Mouse (Mus musculus) liver, embryonic 11.5 days (tissue): ENCODE results near the gene Litaf. TPM values are rescaled to one million over a fixed set of nuclear protein-coding genes. Genes with fewer than 3 reads are reported as not detected.

Experiments used
- ATAC-seq: fragments of 200-750 bp; cut with Nextera tagmentation; replicated peaks from 2 replicates; pipeline ENCODE4 v1.8.0; 2017; ENCODE audit warnings: moderate number of reproducible peaks, mild to moderate bottlenecking, moderate TSS enrichment, moderate library complexity; ENCODE audit not compliant: low FRiP score
- DNase-seq: peaks from one replicate; pipeline ENCODE4 v3.0.0-alpha.2; 2017; ENCODE audit warnings: low spot score
- H3K27ac ChIP-seq: fragments of 300-500 bp; sonication (generic); 2 replicates; pipeline ENCODE4 v1.5.1; 2014; ENCODE audit warnings: mild to moderate bottlenecking, low read depth, low read length, control low read depth
- H3K27me3 ChIP-seq: fragments of 300-500 bp; sonication (generic); replicated peaks from 2 replicates; pipeline ENCODE4 v1.6.1; 2014; ENCODE audit warnings: low read length, mixed read lengths; ENCODE audit not compliant: control insufficient read depth, insufficient read depth
- H3K36me3 ChIP-seq: fragments of 300-500 bp; sonication (generic); 2 replicates; pipeline ENCODE4 v1.6.1; 2014; ENCODE audit warnings: mild to moderate bottlenecking, low read length, moderate library complexity, mixed read lengths; ENCODE audit not compliant: control insufficient read depth, insufficient read depth
- H3K4me1 ChIP-seq: fragments of 300-500 bp; sonication (generic); replicated peaks from 2 replicates; pipeline ENCODE4 v1.6.1; 2014; ENCODE audit warnings: low read length, mixed read lengths; ENCODE audit not compliant: control insufficient read depth, insufficient read depth
- H3K4me2 ChIP-seq: fragments of 300-500 bp; sonication (generic); 2 replicates; pipeline ENCODE4 v1.6.1; 2014; ENCODE audit warnings: mild to moderate bottlenecking, control low read depth, moderate library complexity
- H3K4me3 ChIP-seq: fragments of 300-500 bp; sonication (generic); 2 replicates; pipeline ENCODE4 v1.5.1; 2014; ENCODE audit warnings: low read depth, low read length, control low read depth
- H3K9ac ChIP-seq: fragments of 300-500 bp; sonication (generic); 2 replicates; pipeline ENCODE4 v1.6.1; 2014; ENCODE audit warnings: low read depth, low read length, control low read depth
- H3K9me3 ChIP-seq: fragments of 300-500 bp; sonication (generic); 2 replicates; pipeline ENCODE4 v1.6.1; 2016; ENCODE audit warnings: low read length, inconsistent platforms, mixed read lengths; ENCODE audit not compliant: control insufficient read depth
- WGBS: fragments of 180-500 bp; shearing (Covaris S2); extraction: QIAGEN DNeasy Blood & Tissue Kit; methylation state at CpG from one replicate; pipeline ENCODE4 v1.1.7; 2014; 5-methylcytosine and 5-hydroxymethylcytosine counted together
- polyA plus RNA-seq: library from polyadenylated mRNA; unstranded; fragments of >200 nt; fragmentation: Nextera tagmentation; extraction: Ambion mirVana; gene quantifications from 2 replicates; pipeline ENCODE4 v1.2.1, GENCODE M21; 2014

Litaf gene
- polyA plus RNA-seq = 53.6 and 56.0 TPM in 2 replicates

DNA sequence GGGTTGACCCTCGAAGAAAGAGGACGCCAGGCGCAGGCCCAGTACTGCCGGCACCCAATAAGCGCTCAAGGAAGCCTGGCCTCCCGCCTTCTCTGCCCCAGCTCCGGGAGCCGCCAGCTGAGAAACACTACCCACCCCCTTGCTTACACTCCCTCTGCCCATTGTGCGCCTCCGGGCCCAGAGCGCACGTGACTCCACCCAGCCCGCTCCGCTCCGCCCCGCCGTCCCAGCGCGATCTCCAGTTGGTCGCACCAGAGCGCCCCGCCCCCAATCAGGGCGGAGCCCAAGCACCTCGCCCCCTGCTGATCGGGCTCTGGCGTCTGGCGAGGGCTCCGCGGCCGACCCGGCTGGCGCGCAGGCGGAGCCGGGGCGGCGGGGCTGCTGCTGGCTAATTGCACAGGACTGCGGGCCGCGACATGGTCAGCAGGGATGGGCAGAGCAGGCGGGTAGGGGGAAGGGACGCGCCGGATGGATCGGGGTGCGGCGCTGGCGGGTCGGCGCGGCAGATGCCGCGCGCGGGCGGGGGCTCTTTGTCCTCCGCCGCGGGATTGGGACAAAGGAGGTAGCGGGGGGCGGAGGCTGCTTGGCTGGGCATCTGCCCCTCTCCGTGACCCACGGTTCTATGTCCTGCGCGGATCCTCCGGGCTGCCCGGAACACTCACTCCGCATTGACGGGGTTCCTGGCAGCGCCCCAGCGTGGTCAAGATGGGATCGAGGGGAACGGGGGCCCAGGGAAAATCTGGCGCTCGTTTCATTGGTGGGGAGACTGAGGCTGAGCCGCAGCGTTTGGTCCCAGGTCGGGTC lies at the start of gene Litaf:
TSS of gene Litaf (minus strand) at position 129 of the 804 bp plus-strand sequence.
- peak within 1 kb of the TSS; percentile 70 for H3K4me3 ChIP-seq
- H3K27ac ChIP-seq = peak within 1 kb of the TSS; percentile 71
- no peaks in the 10 kb centered on the region for H3K36me3 ChIP-seq
- peaks cover 19% of the 10 kb centered on the region for H3K27me3 ChIP-seq
- peak within 1 kb of the TSS; percentile 73 for H3K9ac ChIP-seq
- ATAC-seq = peak; percentile 96
- no peaks in the 10 kb centered on the region for H3K9me3 ChIP-seq
- under 1% methylated on average over 75 of the region's 78 CpGs for WGBS
- peaks cover 19% of the 10 kb centered on the region; the same call in 1 of the 2 replicates for H3K4me1 ChIP-seq
- H3K4me2 ChIP-seq = peak within 1 kb of the TSS; percentile 99
- peak; percentile 96 for DNase-seq

DNA sequence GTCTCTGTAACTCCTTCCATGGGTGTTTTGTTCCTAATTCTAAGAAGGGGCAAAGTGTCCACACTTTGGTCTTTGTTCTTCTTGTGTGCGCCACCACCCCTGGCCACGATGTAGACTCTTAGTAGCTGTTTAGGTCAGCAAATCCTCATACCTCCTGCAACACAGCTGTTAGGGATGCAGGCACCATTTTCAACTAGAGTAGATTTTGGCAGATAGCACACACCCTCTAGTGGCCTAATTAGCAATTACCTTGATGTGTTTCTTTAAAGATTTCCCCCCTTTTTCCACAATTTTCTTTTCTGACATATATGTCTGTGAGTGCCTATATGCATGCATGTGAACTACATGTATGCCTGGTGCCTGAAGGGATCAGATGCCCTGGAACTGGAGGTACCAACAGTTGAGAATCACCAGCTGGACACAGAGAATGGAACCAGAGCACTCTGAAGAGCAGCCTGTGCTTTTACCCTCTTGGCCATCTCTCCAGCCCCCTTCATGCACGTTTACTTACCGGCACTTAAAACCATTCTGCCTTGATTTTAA lies 43.3 kb upstream of the Litaf start:
- WGBS = 77% methylated on average over 4 of the region's 4 CpGs
- DNase-seq = no peak
- H3K36me3 ChIP-seq = peaks cover 6% of the 10 kb centered on the region; the same call in 1 of the 2 replicates

DNA sequence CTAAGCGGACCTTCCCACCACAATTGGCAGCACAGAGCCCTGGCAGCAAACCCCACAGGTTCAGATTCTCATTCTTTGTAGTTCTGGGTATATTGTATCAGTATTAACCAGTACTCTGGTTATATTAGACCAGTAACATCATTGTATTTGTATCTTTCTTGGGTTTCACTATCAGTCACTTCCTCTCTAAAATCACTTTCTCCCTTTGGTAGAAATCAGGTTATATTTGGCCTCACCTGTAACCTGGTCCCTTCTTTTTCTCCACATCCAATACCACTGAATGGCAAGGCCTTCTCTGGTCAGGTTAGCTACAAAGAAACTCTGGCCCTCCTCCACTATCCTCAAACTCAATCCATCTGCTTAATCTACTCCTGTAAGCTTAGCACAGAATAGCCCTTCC lies 38.9 kb upstream of the Litaf start:
- Histone ChIP-seq H3K27ac (no peak overlapping the region), H3K4me3 (no peak overlapping the region), H3K9me3 (no peaks in the 10 kb centered on the region), H3K9ac (no peak overlapping the region), H3K27me3 (no peaks in the 10 kb centered on the region), H3K4me2 (no peak overlapping the region), H3K36me3 (peaks cover 6% of the 10 kb centered on the region; the same call in 1 of the 2 replicates), H3K4me1 (no peaks in the 10 kb centered on the region)
- WGBS = 96% methylated on average over 1 of the region's 1 CpGs
- no peak for DNase-seq
- ATAC-seq = no peak

More for the DNA sequence above, 43.3 kb upstream of the Litaf start:
- ATAC-seq = no peak
- no peaks in the 10 kb centered on the region for H3K4me1 ChIP-seq
- no peak overlapping the region for H3K4me2 ChIP-seq
- H3K27ac ChIP-seq = no peak overlapping the region
- H3K9ac ChIP-seq = no peak overlapping the region
- no peak overlapping the region for H3K4me3 ChIP-seq
- no peaks in the 10 kb centered on the region for H3K9me3 ChIP-seq
- no peaks in the 10 kb centered on the region for H3K27me3 ChIP-seq

DNA sequence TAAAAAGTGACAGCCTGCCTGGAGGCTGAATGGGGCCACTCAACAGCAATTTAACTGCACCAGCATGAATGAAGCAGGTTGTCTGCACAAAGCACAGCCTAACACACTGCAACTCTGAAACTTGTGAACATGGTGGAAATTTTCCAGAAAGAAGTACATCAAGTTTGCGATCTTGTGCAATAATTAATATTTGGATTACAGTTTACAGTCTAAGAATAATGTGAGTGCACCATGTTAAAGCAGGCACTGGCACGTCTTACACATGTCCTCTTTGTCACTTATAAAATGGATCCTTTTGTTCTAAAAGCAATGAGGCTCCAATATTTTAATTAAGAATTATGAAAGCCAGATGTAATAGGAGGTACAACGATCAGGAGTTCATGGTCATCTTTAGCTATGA lies 31.3 kb upstream of the Litaf start:
- 0 out of 2 replicates have a peak, but pooled peaks cover 3% of the 10 kb centered on the region for H3K36me3 ChIP-seq
- no peak overlapping the region for H3K9ac ChIP-seq
- WGBS = 89% methylated on average over 3 of the region's 3 CpGs
- H3K4me2 ChIP-seq = no peak overlapping the region
- no peaks in the 10 kb centered on the region for H3K27me3 ChIP-seq
- H3K27ac ChIP-seq = no peak overlapping the region
- H3K4me1 ChIP-seq = 0 out of 2 replicates have a peak, but pooled peaks cover 5% of the 10 kb centered on the region
- ATAC-seq (no peak), DNase-seq (no peak)
- no peaks in the 10 kb centered on the region for H3K9me3 ChIP-seq
- no peak overlapping the region for H3K4me3 ChIP-seq

DNA sequence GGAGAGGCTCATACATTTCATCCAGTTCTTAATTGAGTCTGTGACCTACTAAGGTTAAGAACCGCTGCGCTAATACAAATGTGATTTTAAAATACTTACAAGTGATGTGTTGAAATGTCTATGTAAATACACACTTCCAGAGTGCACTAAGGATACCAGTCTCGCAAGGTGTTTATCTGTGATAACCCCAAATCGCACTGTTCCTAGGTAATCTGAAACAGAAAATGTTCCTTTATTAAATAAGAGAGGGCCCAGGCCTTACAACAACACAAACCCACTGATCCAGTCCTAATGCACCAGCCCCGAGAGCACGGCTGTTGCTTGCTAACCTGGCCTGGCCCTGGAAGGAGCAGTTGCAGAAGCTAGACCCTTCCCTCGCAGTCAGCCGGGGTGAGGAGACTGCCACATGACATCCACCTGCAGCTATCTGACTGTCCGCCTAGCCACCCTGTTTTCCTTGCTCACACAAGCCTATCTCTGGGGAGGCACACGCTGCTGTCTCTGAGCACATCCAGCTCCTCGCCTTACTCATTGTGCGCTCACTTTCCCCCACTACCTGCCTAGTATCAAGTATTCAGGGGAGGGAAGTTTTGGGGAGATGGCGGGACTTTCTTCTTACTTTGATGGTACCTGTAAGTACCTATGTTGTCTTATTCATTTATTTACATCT lies 27.9 kb upstream of the Litaf start:
- Histone ChIP-seq H3K9me3 (no peaks in the 10 kb centered on the region), H3K4me1 (0 out of 2 replicates have a peak, but pooled peaks cover 5% of the 10 kb centered on the region), H3K27me3 (no peaks in the 10 kb centered on the region), H3K4me2 (no peak overlapping the region), H3K27ac (no peak overlapping the region), H3K36me3 (peaks cover 9% of the 10 kb centered on the region), H3K4me3 (no peak overlapping the region), H3K9ac (no peak overlapping the region)
- no peak for DNase-seq
- ATAC-seq = peak; percentile 67
- WGBS = 82% methylated on average over 13 of the region's 13 CpGs

DNA sequence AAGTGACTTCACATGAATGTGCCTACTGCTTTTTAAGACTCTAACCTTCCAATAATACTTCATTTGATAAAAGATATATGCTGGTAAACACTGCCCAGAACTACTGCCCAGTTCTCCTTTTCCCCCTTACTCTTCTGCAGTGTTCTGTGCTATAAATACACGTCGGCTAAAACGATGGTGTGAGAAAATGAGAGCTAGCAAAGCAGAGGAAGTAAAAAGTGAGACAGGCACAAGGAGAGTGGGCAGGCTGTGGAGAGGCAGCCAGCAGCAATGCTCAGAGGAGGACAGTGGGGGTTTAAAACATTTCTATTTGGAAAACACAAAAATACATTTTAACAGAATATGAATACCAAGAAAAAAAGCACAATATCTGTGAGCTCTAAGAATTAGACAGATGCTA lies 26.6 kb upstream of the Litaf start:
- Histone ChIP-seq H3K4me3 (no peak overlapping the region), H3K27ac (no peak overlapping the region), H3K4me1 (0 out of 2 replicates have a peak, but pooled peaks cover 5% of the 10 kb centered on the region), H3K27me3 (no peaks in the 10 kb centered on the region), H3K4me2 (no peak overlapping the region), H3K9me3 (no peaks in the 10 kb centered on the region), H3K9ac (no peak overlapping the region), H3K36me3 (peaks cover 17% of the 10 kb centered on the region)
- DNase-seq (no peak), ATAC-seq (no peak)
- 67% methylated on average over 3 of the region's 3 CpGs for WGBS

DNA sequence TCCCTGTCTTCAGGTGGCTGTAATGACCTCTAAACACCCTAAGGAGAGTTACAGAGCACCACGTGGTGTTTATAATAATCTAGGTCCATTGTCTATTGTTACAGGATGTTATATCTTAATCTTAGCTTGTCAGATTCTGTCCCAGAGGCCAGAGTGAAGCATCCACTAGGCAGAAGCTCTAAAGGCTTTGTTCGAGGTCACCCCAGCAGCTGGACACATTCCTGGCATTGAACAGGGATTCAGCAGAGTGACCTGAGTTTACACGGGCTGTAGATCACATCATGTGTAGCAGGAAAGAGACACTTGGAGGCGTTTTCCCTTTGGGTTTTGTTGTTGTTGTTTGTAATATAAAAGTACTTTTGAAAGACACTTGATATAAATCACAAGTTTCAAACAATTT lies 26.1 kb upstream of the Litaf start:
- DNase-seq (no peak), ATAC-seq (no peak)
- Histone ChIP-seq H3K4me2 (no peak overlapping the region), H3K36me3 (peaks cover 19% of the 10 kb centered on the region), H3K9me3 (no peaks in the 10 kb centered on the region), H3K27ac (no peak overlapping the region), H3K9ac (no peak overlapping the region), H3K27me3 (no peaks in the 10 kb centered on the region), H3K4me3 (no peak overlapping the region), H3K4me1 (0 out of 2 replicates have a peak, but pooled peaks cover 5% of the 10 kb centered on the region)
- WGBS = 82% methylated on average over 4 of the region's 4 CpGs

DNA sequence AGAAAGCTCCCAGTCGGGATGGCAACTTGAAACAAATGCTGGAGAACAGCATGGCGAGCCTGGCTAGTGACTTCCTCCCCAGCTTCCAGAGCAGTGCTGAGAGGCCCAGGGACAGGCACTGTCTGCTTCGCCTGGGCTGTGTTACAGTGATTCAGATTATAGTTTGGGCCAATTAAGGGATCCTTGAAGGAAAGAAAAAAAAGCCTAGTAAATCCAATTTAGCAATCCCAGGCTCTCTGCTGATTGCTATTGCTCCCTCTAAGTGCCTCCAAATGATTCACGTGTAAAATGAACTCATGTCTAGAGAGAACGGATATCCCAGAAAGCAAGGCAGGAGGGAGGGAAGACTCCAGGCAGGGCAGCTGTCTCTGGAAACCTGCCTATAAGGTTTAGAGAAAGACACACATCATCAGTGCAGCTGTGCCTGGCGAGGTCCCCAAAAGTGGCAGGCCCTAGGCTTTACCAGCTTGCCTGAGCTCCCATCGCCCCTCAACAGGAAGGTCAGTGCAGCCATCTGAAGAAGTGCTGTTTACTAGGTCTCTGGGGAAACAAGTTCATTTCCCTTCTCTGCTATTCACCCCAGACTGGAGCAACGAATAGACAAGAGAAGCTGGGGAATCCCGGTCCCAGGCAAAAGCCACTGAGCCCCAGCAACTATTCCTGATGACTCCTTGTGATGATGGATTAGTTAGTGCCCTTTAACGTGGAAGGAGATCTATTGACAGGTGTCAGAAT lies 25.0 kb upstream of the Litaf start:
- ATAC-seq (no peak), DNase-seq (no peak)
- WGBS = 86% methylated on average over 10 of the region's 10 CpGs
- no peak overlapping the region for H3K27ac ChIP-seq
- H3K4me2 ChIP-seq = no peak overlapping the region
- 0 out of 2 replicates have a peak, but pooled peaks cover 5% of the 10 kb centered on the region for H3K4me1 ChIP-seq
- H3K4me3 ChIP-seq = no peak overlapping the region
- H3K36me3 ChIP-seq = peaks cover 20% of the 10 kb centered on the region
- H3K9me3 ChIP-seq = no peaks in the 10 kb centered on the region
- H3K9ac ChIP-seq = no peak overlapping the region
- no peaks in the 10 kb centered on the region for H3K27me3 ChIP-seq
